Mouse (Mus musculus): ENCODE measurements around the gene Wbp1l. TPM values are rescaled to one million over a fixed set of nuclear protein-coding genes. Genes with fewer than 3 reads are reported as not detected.

The Wbp1l gene
- polyA plus RNA-seq, 1 experiment from 2014 or later: 48.0 TPM

DNA sequence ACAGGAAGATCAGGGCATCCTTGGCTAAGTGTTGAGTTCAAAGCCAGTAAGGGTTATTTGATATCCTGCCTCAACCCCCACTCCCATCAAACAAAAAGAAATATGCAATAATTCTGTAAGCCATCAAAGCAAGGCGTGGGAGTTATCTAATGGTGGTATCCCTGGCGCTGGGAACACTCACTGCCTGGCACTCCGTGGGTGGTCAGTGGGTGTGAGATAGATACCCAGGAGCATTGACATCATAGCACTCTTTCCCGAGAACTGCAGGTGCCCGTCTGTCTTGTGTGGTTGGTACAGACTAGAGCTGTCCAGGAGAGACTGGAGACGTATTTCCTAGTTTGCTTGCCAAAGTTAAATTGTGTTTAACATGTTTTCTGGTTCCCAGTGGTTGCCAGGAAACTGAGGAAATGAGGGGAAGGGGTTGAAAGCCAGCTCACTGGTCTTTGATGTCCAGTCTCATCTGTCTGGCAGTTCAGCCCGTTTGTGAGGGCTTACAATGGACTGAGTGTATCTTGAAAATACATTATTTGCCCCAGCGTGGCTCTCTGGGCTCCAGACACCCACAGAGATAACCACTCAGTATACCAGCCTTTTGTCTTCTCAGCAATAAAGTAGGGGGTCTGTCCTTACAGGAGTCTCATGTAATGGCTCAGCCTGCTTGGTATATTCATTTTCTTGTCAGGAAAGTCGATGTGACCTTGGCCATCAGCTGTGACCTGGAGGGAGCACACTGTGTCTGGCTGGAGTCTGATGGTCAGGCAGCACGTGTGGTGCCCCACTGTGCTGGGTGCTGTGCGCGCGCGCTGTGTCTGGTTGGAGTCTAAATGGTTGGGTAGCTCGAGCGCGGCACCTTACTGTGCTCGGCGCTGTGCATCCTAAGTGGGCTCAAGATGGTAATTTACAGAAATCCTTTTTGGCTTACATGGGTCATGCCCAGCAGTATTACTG lies 22.6 kb downstream of the Wbp1l start:
- WGBS: 64% methylated on average over 19 of the region's 19 CpGs
- H3K9ac ChIP-seq: no peak overlapping the region

DNA sequence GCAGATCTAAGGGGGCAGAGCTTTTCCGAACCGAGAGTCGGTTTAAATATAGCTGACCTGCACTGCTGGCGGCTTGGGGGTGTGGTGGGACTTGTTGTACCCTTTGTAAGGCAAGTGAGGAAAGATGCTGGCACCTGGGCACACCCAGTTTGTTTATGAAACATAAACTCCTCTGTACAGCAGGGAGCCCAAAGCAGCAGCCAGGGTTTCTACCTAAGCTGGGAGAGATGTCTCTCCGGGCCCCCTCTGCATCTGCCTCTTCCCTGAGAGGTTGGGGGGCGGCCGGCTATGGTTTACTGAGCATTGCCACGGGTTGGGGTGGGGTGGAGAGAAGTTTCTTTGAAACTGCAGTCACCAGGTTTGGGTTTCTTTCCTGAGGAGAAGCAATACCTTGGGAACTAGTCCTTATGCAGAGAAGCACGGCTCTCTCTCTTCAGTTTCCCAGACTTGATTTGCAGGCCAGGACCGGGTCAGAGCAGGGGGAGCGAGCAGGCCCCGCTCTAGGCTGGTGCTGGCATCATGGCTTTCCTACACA lies 23.8 kb downstream of the Wbp1l start:
- Histone ChIP-seq H3K27me3 (no peaks in the 10 kb centered on the region), H3K36me3 (no peaks in the 10 kb centered on the region), H3K27ac (peak overlapping the region; percentile 94), H3K4me1 (peaks cover 89% of the 10 kb centered on the region), H3K4me2 (peak overlapping the region; percentile 65), H3K9me3 (no peaks in the 10 kb centered on the region), H3K9ac (0 out of 2 replicates have a peak overlapping the region, but pooled peaks have one; percentile 30), H3K4me3 (peak overlapping the region; percentile 40)
- 18% methylated on average over 12 of the region's 12 CpGs for WGBS
- ATAC-seq (ENCODE audit: borderline replicate concordance, extremely low read depth, low FRiP score, low TSS enrichment): no peak

More for the DNA sequence above, 22.6 kb downstream of the Wbp1l start:
- H3K27ac ChIP-seq: peak overlapping the region; percentile 94
- ATAC-seq (ENCODE audit: borderline replicate concordance, extremely low read depth, low FRiP score, low TSS enrichment): no peak
- H3K36me3 ChIP-seq: no peaks in the 10 kb centered on the region
- no peak overlapping the region for H3K4me2 ChIP-seq
- H3K4me1 ChIP-seq: peaks cover 82% of the 10 kb centered on the region
- H3K4me3 ChIP-seq: no peak overlapping the region
- no peaks in the 10 kb centered on the region for H3K9me3 ChIP-seq
- no peaks in the 10 kb centered on the region for H3K27me3 ChIP-seq

DNA sequence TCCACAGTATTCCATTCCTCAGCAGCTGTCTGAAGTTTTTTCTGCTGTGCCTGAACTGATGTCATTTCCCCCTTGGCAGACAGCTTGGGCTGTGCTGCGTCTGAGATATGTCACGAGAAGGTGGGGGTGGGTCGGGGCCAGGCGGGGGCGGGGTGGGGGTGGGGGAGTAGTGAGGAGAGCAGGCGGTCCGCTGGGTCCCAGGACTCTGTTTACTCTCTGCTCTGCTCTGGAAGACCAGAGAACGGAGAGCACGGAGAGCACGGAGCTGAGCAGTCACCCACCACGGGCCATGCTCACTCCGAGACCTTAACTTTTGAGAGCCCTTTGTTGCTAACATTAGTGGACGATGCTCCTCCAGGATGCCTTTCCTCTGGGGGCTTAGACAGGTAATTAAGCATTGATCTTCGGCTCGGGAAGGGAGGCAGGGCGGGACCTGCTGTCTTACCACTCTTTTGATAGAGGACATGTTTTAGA lies 24.3 kb downstream of the Wbp1l start:
- Histone ChIP-seq H3K4me2 (peak overlapping the region; percentile 65), H3K27ac (peak overlapping the region; percentile 94), H3K36me3 (no peaks in the 10 kb centered on the region), H3K4me1 (peaks cover 90% of the 10 kb centered on the region), H3K9me3 (no peaks in the 10 kb centered on the region), H3K9ac (peak overlapping the region; percentile 33), H3K4me3 (peak overlapping the region; percentile 40), H3K27me3 (no peaks in the 10 kb centered on the region)
- ATAC-seq (ENCODE audit: borderline replicate concordance, extremely low read depth, low FRiP score, low TSS enrichment): peak; percentile 70
- 3% methylated on average over 16 of the region's 16 CpGs for WGBS

DNA sequence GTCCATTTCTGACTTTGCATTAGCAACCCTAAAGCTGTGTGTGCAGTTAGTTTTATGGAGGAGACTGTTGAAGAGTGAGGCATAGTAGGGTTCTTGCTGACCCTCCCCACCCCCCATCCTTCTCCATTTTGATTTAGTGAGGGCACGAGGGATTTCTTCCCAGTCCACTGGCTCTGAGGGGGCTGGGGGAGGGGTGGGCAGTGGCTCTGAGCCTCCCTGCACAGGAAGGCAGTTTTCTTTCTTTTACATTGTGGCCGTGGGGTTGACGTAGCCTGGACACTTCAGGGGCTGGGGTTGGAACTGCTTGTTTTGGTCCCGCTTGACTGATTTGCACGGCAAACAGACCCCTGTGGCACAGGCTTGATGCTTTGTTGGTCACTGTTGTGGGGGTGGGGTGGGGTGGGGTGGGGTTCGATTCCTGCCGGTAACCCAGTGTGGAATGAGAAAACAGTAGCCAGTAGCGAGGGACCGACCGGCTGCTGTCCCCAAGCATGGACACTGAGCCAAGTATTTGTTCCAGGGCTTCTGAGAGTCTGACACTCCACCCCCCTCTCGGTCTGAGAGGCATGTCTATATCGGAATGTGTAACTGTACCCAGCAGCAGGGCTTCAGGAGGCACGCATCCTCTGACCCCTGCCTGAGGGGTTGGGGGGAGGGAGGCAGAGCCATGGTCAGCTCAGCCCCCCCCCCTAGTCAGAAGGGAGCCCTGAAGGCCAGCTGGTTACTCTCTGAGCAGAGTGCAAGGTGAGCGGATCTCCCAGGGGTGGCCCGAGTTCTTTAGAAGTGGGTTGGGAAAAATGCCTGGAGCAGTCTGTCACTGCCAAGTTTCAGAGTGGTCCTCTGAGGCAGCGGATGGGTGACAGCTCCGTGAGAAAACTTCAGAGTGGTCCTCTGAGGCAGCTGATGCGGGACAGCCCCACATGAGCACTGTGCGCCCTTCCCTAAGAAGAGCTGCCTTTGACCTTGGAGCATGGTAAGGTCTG lies 25.2 kb downstream of the Wbp1l start:
- Histone ChIP-seq H3K27me3 (no peaks in the 10 kb centered on the region), H3K27ac (peak overlapping the region; percentile 94), H3K36me3 (no peaks in the 10 kb centered on the region), H3K4me1 (peaks cover 86% of the 10 kb centered on the region), H3K4me2 (peak overlapping the region; percentile 65), H3K9me3 (no peaks in the 10 kb centered on the region), H3K4me3 (peak overlapping the region; percentile 40), H3K9ac (peak overlapping the region; percentile 33)
- ATAC-seq (ENCODE audit: borderline replicate concordance, extremely low read depth, low FRiP score, low TSS enrichment): peak; percentile 75
- 10% methylated on average over 19 of the region's 19 CpGs for WGBS

DNA sequence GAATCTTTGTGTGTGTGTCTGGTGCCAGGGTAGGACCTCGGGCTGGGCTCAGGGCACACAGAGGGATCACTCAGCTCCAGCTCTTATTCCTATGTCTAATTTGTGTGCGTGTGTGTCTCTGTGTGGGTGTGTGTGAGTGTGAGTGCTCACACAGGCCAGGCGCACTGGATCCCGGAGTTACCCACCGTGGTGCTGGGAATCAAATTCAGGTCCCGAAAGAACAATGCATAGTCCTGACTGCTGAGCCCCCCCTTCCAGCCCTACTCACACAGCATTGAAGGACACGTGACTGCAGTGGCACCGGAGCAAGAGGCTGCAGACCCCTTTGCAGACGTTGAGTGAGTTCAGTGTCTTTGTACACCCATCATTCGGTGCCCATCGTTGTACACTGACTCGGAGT lies 26.1 kb downstream of the Wbp1l start:
- WGBS: 89% methylated on average over 12 of the region's 12 CpGs

DNA sequence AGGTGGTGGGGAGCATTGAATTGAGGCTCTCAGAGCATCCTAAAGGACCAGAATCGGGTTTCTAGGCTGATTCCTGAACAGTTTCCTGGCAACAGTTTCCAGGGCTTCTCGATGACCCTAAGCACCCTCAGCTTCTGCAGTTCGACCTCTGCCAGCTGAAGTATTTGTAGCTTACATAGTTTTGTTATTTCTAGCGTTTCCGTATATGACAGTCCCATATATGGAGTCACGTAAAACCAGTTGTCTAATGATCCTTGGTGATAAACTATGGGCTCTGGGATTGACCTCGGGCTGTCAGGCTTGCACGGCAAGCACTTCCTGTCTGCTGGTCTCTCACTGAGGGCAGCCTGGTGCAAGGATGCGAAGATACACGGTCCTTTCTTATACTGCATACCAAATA lies 26.6 kb downstream of the Wbp1l start:
- Histone ChIP-seq H3K9ac (no peak overlapping the region), H3K27ac (no peak overlapping the region), H3K27me3 (no peaks in the 10 kb centered on the region), H3K4me2 (peak overlapping the region; percentile 65; the same call in 1 of the 2 replicates), H3K36me3 (no peaks in the 10 kb centered on the region), H3K9me3 (no peaks in the 10 kb centered on the region), H3K4me1 (peaks cover 82% of the 10 kb centered on the region), H3K4me3 (no peak overlapping the region)
- no peak for ATAC-seq (ENCODE audit: borderline replicate concordance, extremely low read depth, low FRiP score, low TSS enrichment)
- 41% methylated on average over 10 of the region's 10 CpGs for WGBS

More for the DNA sequence above, 26.1 kb downstream of the Wbp1l start:
- Histone ChIP-seq H3K4me2 (peak overlapping the region; percentile 65), H3K4me3 (peak overlapping the region; percentile 40; the same call in 1 of the 2 replicates), H3K9me3 (no peaks in the 10 kb centered on the region), H3K9ac (no peak overlapping the region), H3K36me3 (no peaks in the 10 kb centered on the region), H3K4me1 (peaks cover 83% of the 10 kb centered on the region), H3K27ac (peak overlapping the region; percentile 94), H3K27me3 (no peaks in the 10 kb centered on the region)
- no peak for ATAC-seq (ENCODE audit: borderline replicate concordance, extremely low read depth, low FRiP score, low TSS enrichment)

DNA sequence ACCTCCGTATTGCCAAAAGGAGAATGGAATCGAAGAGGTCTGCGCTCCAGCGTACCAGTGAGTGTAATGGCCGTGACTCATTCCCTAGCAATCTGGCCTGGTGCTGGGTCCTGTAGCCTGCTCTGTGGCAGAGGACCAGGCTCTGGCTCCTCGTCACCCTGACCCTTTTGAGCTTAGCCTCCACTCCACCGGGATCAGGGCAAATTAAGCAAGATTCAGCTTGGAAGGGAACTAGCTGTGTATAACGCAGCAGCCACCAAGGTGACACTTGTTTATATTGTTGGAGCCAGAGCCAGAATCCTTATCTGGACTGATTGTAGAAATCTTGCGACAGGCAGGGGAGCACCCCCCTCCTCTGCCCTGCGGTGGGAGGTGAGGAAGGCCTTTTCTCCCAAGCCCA lies 29.5 kb downstream of the Wbp1l start:
- Histone ChIP-seq H3K9me3 (no peaks in the 10 kb centered on the region), H3K27ac (peak overlapping the region; percentile 5; the same call in 1 of the 2 replicates), H3K27me3 (no peaks in the 10 kb centered on the region), H3K4me2 (no peak overlapping the region), H3K9ac (no peak overlapping the region), H3K36me3 (no peaks in the 10 kb centered on the region), H3K4me1 (peaks cover 63% of the 10 kb centered on the region), H3K4me3 (no peak overlapping the region)
- 38% methylated on average over 10 of the region's 10 CpGs for WGBS
- ATAC-seq (ENCODE audit: borderline replicate concordance, extremely low read depth, low FRiP score, low TSS enrichment): no peak

DNA sequence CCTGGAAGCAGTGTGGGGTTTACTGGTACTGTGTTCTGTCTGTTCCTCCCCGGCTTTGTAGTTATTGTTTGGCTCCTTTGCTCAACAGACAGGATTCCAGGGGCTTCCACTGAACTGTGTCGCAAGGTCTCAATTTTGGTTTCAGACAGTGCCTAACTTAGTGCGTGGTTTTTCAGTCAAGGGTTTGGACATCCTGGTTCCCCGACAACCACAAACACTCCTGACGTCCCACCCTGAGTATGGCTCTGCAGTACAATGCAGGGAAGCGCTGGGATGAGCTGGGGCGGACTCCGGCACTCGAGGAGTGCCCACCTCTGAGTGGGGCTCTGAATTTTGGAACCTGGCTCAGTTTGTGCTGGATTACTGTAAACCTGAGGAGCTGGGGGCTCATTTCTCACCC lies 30.9 kb downstream of the Wbp1l start:
- 68% methylated on average over 9 of the region's 9 CpGs for WGBS
- Histone ChIP-seq H3K36me3 (no peaks in the 10 kb centered on the region), H3K27me3 (no peaks in the 10 kb centered on the region), H3K27ac (no peak overlapping the region), H3K4me2 (no peak overlapping the region), H3K4me3 (no peak overlapping the region), H3K9me3 (no peaks in the 10 kb centered on the region), H3K9ac (no peak overlapping the region), H3K4me1 (peaks cover 49% of the 10 kb centered on the region)
- no peak for ATAC-seq (ENCODE audit: borderline replicate concordance, extremely low read depth, low FRiP score, low TSS enrichment)

DNA sequence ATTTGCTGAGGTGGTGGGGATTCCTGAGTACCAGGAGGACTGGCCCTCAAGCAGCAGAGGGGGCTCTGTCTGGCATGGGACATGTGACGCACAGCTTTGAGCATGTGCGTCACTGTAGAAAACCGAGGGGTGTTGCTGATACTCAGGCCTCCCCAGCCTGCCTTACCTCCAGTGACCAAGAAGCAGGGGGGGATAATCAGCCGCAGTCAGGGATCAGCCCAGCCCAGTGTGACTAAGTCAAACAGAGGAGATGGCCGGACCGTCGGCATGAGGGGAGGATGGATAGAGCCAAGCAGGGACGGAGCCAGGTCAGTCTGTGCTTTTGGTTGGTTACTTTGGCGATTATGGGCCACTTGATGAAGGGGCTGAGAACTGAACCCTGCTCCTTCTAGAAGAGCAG lies 32.8 kb downstream of the Wbp1l start:
- Histone ChIP-seq H3K4me3 (no peak overlapping the region), H3K27me3 (no peaks in the 10 kb centered on the region), H3K9me3 (no peaks in the 10 kb centered on the region), H3K36me3 (no peaks in the 10 kb centered on the region), H3K4me1 (peaks cover 49% of the 10 kb centered on the region), H3K9ac (no peak overlapping the region), H3K27ac (no peak overlapping the region), H3K4me2 (no peak overlapping the region)
- no peak for ATAC-seq (ENCODE audit: borderline replicate concordance, extremely low read depth, low FRiP score, low TSS enrichment)
- 69% methylated on average over 9 of the region's 9 CpGs for WGBS

DNA sequence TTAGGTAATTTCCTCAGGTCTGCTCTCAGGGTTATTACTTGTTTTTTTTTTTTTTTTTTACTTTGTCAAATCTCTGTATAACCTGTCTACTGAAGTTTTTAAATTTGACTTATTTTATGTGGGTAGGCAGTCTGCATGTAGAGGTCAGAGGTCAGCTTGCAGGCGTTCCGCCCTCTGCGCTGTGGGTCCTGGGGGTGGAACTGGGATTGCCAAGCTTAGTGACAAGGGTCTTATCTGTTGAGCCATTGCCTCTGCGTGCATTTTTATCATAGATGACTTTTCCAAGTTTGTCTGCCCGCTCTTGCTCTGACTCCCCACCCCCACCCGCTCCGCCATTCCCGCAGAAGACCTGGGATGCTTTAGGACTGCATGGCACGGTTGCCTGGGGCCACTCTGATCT lies 36.9 kb downstream of the Wbp1l start:
- 38% methylated on average over 9 of the region's 9 CpGs for WGBS
- no peak for ATAC-seq (ENCODE audit: borderline replicate concordance, extremely low read depth, low FRiP score, low TSS enrichment)
- H3K4me3 ChIP-seq: no peak overlapping the region
- H3K27me3 ChIP-seq: no peaks in the 10 kb centered on the region
- no peak overlapping the region for H3K9ac ChIP-seq
- peaks cover 11% of the 10 kb centered on the region; the same call in 1 of the 2 replicates for H3K36me3 ChIP-seq
- peaks cover 38% of the 10 kb centered on the region for H3K4me1 ChIP-seq
- no peaks in the 10 kb centered on the region for H3K9me3 ChIP-seq
- peak overlapping the region; percentile 9; the same call in 1 of the 2 replicates for H3K27ac ChIP-seq
- H3K4me2 ChIP-seq: no peak overlapping the region

DNA sequence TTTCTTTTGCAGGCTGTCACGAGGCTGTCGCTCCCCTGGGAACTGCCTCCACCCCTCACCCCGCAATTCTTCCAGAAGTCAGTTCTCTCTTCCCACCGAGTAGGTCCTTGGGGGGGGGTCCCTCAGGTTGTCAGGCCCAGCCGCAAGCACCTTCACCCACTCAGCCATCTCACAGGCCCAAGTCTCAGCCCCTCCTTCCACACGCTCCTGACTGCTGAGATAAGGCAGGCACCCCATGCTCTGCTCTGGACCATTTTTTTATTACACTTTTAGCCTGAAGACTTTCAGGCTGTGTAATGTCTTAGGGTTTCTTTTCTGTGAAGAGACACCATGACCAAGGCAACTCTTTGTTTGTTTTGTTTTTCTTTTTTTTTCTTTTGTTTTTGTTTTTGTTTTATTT lies 38.7 kb downstream of the Wbp1l start:
- Histone ChIP-seq H3K27ac (no peak overlapping the region), H3K27me3 (no peaks in the 10 kb centered on the region), H3K36me3 (peaks cover 11% of the 10 kb centered on the region; the same call in 1 of the 2 replicates), H3K4me3 (no peak overlapping the region), H3K9me3 (no peaks in the 10 kb centered on the region), H3K4me2 (no peak overlapping the region), H3K9ac (no peak overlapping the region), H3K4me1 (peaks cover 56% of the 10 kb centered on the region)
- WGBS: 59% methylated on average over 6 of the region's 6 CpGs
- no peak for ATAC-seq (ENCODE audit: borderline replicate concordance, extremely low read depth, low FRiP score, low TSS enrichment)

All from lung, embryonic 15.5 days (tissue).